ENCODE assay signal across 7 mouse cellular contexts in genomic region chr4:45532375-45532774, GRCm38 (mm10). TPM values are rescaled to one million over a fixed set of nuclear protein-coding genes. Genes with fewer than 3 reads are reported as not detected.
DNase-seq lines count a peak whose midpoint lies in the region; ATAC-seq and TF ChIP-seq lines count a peak whose summit lies in the region.

Gene Shb (minus strand): TSS chr4:45532470.

- H3K4me3 ChIP-seq in CH12.LX (replicated peaks in 1 of 3; ENCODE audit: low read depth in 2 of 3, low read length in 2 of 3, poor library complexity in 1 of 3): peak within 1 kb of the TSS; percentile 56 to 80 (median 58)
- H3K4me3 ChIP-seq in forebrain, embryonic 12.5 days (replicated peaks): peak within 1 kb of the TSS; percentile 78
- peak within 1 kb of the TSS; percentile 81; the same call in 1 of the 2 replicates for H3K4me3 ChIP-seq in testis, adult 2 months (ENCODE audit: control insufficient read depth, low read depth, low read length)

- DNase-seq in CH12.LX (ENCODE audit: extremely low read depth): peak; percentile 76
- peak; percentile 80 for DNase-seq in R1 (ENCODE audit: low read depth, low spot score)
- peak; percentile 66 for DNase-seq in heart, postnatal 25 days (ENCODE audit: low spot score)
- no peak for DNase-seq in large intestine, adult 2 months (ENCODE audit: low read depth, low spot score)
- DNase-seq in lung, postnatal 4 days: peak; percentile 78 to 86

- H3K9me3 ChIP-seq in CH12.LX (replicated peaks; ENCODE audit: low read length): no peaks in the 10 kb centered on the region
- no peaks in the 10 kb centered on the region for H3K9me3 ChIP-seq in forebrain, embryonic 12.5 days

- H3K27me3 ChIP-seq in CH12.LX (replicated peaks): no peaks in the 10 kb centered on the region
- peaks cover 14% of the 10 kb centered on the region; the same call in 1 of the 2 replicates for H3K27me3 ChIP-seq in forebrain, embryonic 12.5 days
- no peaks in the 10 kb centered on the region; the same call in 1 of the 2 replicates for H3K27me3 ChIP-seq in testis, adult 2 months (ENCODE audit: control insufficient read depth, insufficient read depth, low read length)

- peak; percentile 52; the same call in 1 of the 2 replicates for TF ChIP-seq POLR2A in CH12.LX (IDR thresholded peaks at IDR 0.05; ENCODE audit: low read depth, low read length)
- TF ChIP-seq POLR2A in testis, adult 2 months (IDR thresholded peaks at IDR 0.05; ENCODE audit: control insufficient read depth, low read depth, low read length): no peak

- ATAC-seq in forebrain, embryonic 12.5 days (ENCODE audit: low FRiP score): no peak

- dilution Hi-C loops in CH12.LX (cut with MboI; ENCODE audit: extremely low pct_ligation_motif_present, extremely low pct_unique_long_range_greater_than_20kb, low sequenced_read_pairs): no loop called here

- WGBS in forebrain, embryonic 12.5 days: 14% methylated on average over 7 of the region's 7 CpGs
- 6% methylated on average over 7 of the region's 7 CpGs for WGBS in large intestine, adult 2 months

- no peaks in the 10 kb centered on the region for H3K79me2 ChIP-seq in CH12.LX (replicated peaks; ENCODE audit: control insufficient read depth, extremely low read depth, insufficient read depth, poor library complexity, severe bottlenecking)

- in situ Hi-C loops in CH12.LX (cut with MboI; ENCODE audit: low pct_ligation_motif_present, low pct_unique_long_range_greater_than_20kb, low sequenced_read_pairs): loop anchor here (10.0 kb wide), 1 partner anchor 232 kb away; no protein-coding TSS in a partner anchor

- H3K9ac ChIP-seq in CH12.LX (ENCODE audit: insufficient read depth, low read depth): peak within 1 kb of the TSS; percentile 75
- H3K9ac ChIP-seq in forebrain, embryonic 12.5 days: no peak within 1 kb of the TSS

- no peak for TF ChIP-seq RAD21 in CH12.LX (IDR thresholded peaks at IDR 0.05; ENCODE audit: low read depth, low read length)

- H3K4me1 ChIP-seq in CH12.LX (ENCODE audit: control insufficient read depth in 1 of 2, insufficient read depth in 2 of 2): peaks cover 8 to 25% of the 10 kb centered on the region in 2 experiments
- H3K4me1 ChIP-seq in forebrain, embryonic 12.5 days: peaks cover 48% of the 10 kb centered on the region
- peaks cover 31% of the 10 kb centered on the region for H3K4me1 ChIP-seq in testis, adult 2 months (ENCODE audit: control insufficient read depth, insufficient read depth, low read length)

- peak within 1 kb of the TSS; percentile 94; the same call in 1 of the 2 replicates for H3K27ac ChIP-seq in CH12.LX (ENCODE audit: insufficient read depth, low read depth)
- peak within 1 kb of the TSS; percentile 92 for H3K27ac ChIP-seq in forebrain, embryonic 12.5 days
- H3K27ac ChIP-seq in testis, adult 2 months (ENCODE audit: control insufficient read depth, insufficient read depth, low read depth, low read length): no peak within 1 kb of the TSS; the same call in 1 of the 2 replicates

- intact Hi-C loops in heart, postnatal 25 days (cut with DNase I): loop anchor here (5.0 to 10.0 kb wide), 2 partner anchors 80 to 518 kb away; partner anchors contain the start of genes Polr1e and Zbtb5

- peaks cover 0 to 2% of the 10 kb centered on the region in 2 experiments for H3K36me3 ChIP-seq in CH12.LX (replicated peaks in 1 of 2; ENCODE audit: control insufficient read depth in 1 of 2, insufficient read depth in 1 of 2, low read length in 1 of 2)
- H3K36me3 ChIP-seq in forebrain, embryonic 12.5 days (replicated peaks): no peaks in the 10 kb centered on the region
- H3K36me3 ChIP-seq in testis, adult 2 months (ENCODE audit: control insufficient read depth, insufficient read depth, low read length): no peaks in the 10 kb centered on the region

- TF ChIP-seq CTCF in CH12.LX (conservative IDR thresholded peaks at IDR 0.05 in 1 of 2, IDR thresholded peaks at IDR 0.05 in 1 of 2; ENCODE audit: low read depth in 2 of 2, low read length in 2 of 2): no peak
- no peak for TF ChIP-seq CTCF in testis, adult 2 months (IDR thresholded peaks at IDR 0.05; ENCODE audit: control insufficient read depth, insufficient read depth, insufficient replicate concordance, low read depth, low read length)

- peak within 1 kb of the TSS; percentile 96 for H3K4me2 ChIP-seq in CH12.LX (ENCODE audit: insufficient read depth, low read depth, poor library complexity, severe bottlenecking)
- H3K4me2 ChIP-seq in forebrain, embryonic 12.5 days: peak within 1 kb of the TSS; percentile 87

- no peak for TF ChIP-seq EP300 in CH12.LX (IDR thresholded peaks at IDR 0.05; ENCODE audit: low read length)

TF ChIP-seq in CH12.LX, 34 proteins besides CTCF, POLR2A, EP300 and RAD21:
- TF ChIP-seq MEF2A (IDR thresholded peaks at IDR 0.05; ENCODE audit: borderline replicate concordance, low read depth, low read length) (no peak), PAX5 (IDR thresholded peaks at IDR 0.05; ENCODE audit: low read length) (no peak), ZNF384 (IDR thresholded peaks at IDR 0.05; ENCODE audit: low read depth, low read length) (no peak; the same call in 1 of the 2 replicates), MXI1 (IDR thresholded peaks at IDR 0.05; ENCODE audit: low read depth, low read length) (no peak; the same call in 1 of the 2 replicates), ZKSCAN1 (IDR thresholded peaks at IDR 0.05; ENCODE audit: borderline replicate concordance, low read depth, low read length) (no peak), KAT2A (IDR thresholded peaks at IDR 0.05; ENCODE audit: insufficient replicate concordance, low read length) (no peak), POLR2AphosphoS2 (IDR thresholded peaks at IDR 0.05; ENCODE audit: low read depth, low read length) (no peak), MYC (IDR thresholded peaks at IDR 0.05; ENCODE audit: low read depth, low read length) (no peak; the same call in 1 of the 2 replicates), ELF1 (IDR thresholded peaks at IDR 0.05; ENCODE audit: low read depth, low read length) (peak; percentile 50; the same call in 1 of the 2 replicates), NELFE (IDR thresholded peaks at IDR 0.05; ENCODE audit: low read depth, low read length) (no peak), TCF12 (IDR thresholded peaks at IDR 0.05; ENCODE audit: low read depth, low read length) (peak; percentile 33; the same call in 1 of the 2 replicates), TBP (conservative IDR thresholded peaks at IDR 0.05; ENCODE audit: low read depth, low read length) (no peak), E2F4 (IDR thresholded peaks at IDR 0.05; ENCODE audit: insufficient replicate concordance, low read depth, low read length) (no peak), ETS1 (conservative IDR thresholded peaks at IDR 0.05; ENCODE audit: low read depth, low read length) (peak; percentile 25; the same call in 1 of the 2 replicates), USF1 (IDR thresholded peaks at IDR 0.05; ENCODE audit: low read depth, low read length) (no peak), GABPA (IDR thresholded peaks at IDR 0.05; ENCODE audit: insufficient replicate concordance, low read depth, low read length) (no peak), MAX (IDR thresholded peaks at IDR 0.05; ENCODE audit: low read length) (no peak), JUND (conservative IDR thresholded peaks at IDR 0.05; ENCODE audit: low read depth, low read length) (no peak), MAFK (IDR thresholded peaks at IDR 0.05; ENCODE audit: insufficient replicate concordance, low read length) (no peak), SIN3A (IDR thresholded peaks at IDR 0.05; ENCODE audit: low read length) (0 out of 2 replicates have a peak, but pooled peaks have one; percentile 24), HCFC1 (IDR thresholded peaks at IDR 0.05; ENCODE audit: low read depth, low read length) (no peak), USF2 (conservative IDR thresholded peaks at IDR 0.05; ENCODE audit: low read depth, low read length) (no peak), RCOR1 (conservative IDR thresholded peaks at IDR 0.05; ENCODE audit: low read depth, low read length) (no peak), ZC3H11A (IDR thresholded peaks at IDR 0.05; ENCODE audit: low read depth, low read length) (no peak), MAZ (IDR thresholded peaks at IDR 0.05; ENCODE audit: low read depth, low read length) (0 out of 2 replicates have a peak, but pooled peaks have one; percentile 16), BHLHE40 (IDR thresholded peaks at IDR 0.05; ENCODE audit: low read depth, low read length) (no peak), CHD1 (IDR thresholded peaks at IDR 0.05; ENCODE audit: low read depth, low read length) (no peak), IRF4 (IDR thresholded peaks at IDR 0.05; ENCODE audit: low read depth, low read length) (no peak), JUN (IDR thresholded peaks at IDR 0.05; ENCODE audit: insufficient read depth, low read depth, low read length) (no peak), NRF1 (IDR thresholded peaks at IDR 0.05; ENCODE audit: low read depth, low read length) (0 out of 2 replicates have a peak, but pooled peaks have one; percentile 26), SMC3 (IDR thresholded peaks at IDR 0.05; ENCODE audit: low read depth, low read length) (no peak)
TF ChIP-seq in CH12.LX: peak in this region for 6.

RNA-seq across cellular contexts. Expression of gene Shb, which starts in this region (rescaled TPM):
- 5.9 and 8.6 TPM in 2 replicates for total RNA-seq in CH12.LX (2012; rRNA removed)
- total RNA-seq in CH12.LX (2014; rRNA removed): 7.6 and 7.7 TPM in 2 replicates
- 15.5 and 18.4 TPM in 2 replicates for polyA plus RNA-seq in CH12.LX (2012; ENCODE audit: insufficient read length, low read depth)
- 10.4 and 13.6 TPM in 2 replicates for polyA plus RNA-seq in forebrain, embryonic 12.5 days (2016; fragmentation: Nextera tagmentation; extraction: Ambion mirVana)
- total RNA-seq in heart, postnatal 25 days (2021): 10 to 100 TPM; 34.9 to 37.7 TPM
- polyA plus RNA-seq in large intestine, adult 2 months (2012; rRNA removed): 33.5 and 36.9 TPM in 2 replicates
- polyA plus RNA-seq in testis, adult 2 months (2012; rRNA removed): 7.3 and 8.7 TPM in 2 replicates
